Mouse (Mus musculus) urinary bladder, postnatal 10 days (tissue): ENCODE results near the gene Nmt1.

Source experiments
- DNase-seq: peaks from one replicate; pipeline ENCODE4 v3.0.0; 2022; ENCODE audit warnings: low spot score

Nmt1 gene

GRCm38 (mm10) chr11:103043982-103044381 lies 16.0 kb downstream of the Nmt1 start:
- DNase-seq: no peak

GRCm38 (mm10) chr11:103046286-103046685 lies 18.3 kb downstream of the Nmt1 start:
- DNase-seq: no peak

- DNase-seq: no peak
Measured at GRCm38 (mm10) chr11:103049611-103050010, 21.6 kb downstream of the Nmt1 start.

GRCm38 (mm10) chr11:103050153-103050552 lies 22.2 kb downstream of the Nmt1 start:
- no peak for DNase-seq

GRCm38 (mm10) chr11:103051249-103051691 lies 23.3 kb downstream of the Nmt1 start:
- DNase-seq: no peak

GRCm38 (mm10) chr11:103052078-103052477 lies 24.1 kb downstream of the Nmt1 start:
- DNase-seq: no peak

GRCm38 (mm10) chr11:103053191-103054076 lies 25.4 kb downstream of the Nmt1 start:
- DNase-seq: no peak

- no peak for DNase-seq
Measured at GRCm38 (mm10) chr11:103054798-103055197, 26.8 kb downstream of the Nmt1 start.

- DNase-seq: no peak
Measured at GRCm38 (mm10) chr11:103056636-103057035, 28.6 kb downstream of the Nmt1 start.

GRCm38 (mm10) chr11:103058499-103059085 lies 30.6 kb downstream of the Nmt1 start:
- DNase-seq: no peak

- DNase-seq: no peak
Measured at GRCm38 (mm10) chr11:103066191-103067050, 38.4 kb downstream of the Nmt1 start.

GRCm38 (mm10) chr11:103067051-103067361 lies 39.0 kb downstream of the Nmt1 start:
- DNase-seq: no peak

- no peak for DNase-seq
Measured at GRCm38 (mm10) chr11:103067457-103068001, 39.5 kb downstream of the Nmt1 start.

- DNase-seq: no peak
Measured at GRCm38 (mm10) chr11:103068272-103068671, 40.3 kb downstream of the Nmt1 start.

- no peak for DNase-seq
Measured at GRCm38 (mm10) chr11:103068884-103069283, 40.9 kb downstream of the Nmt1 start.

- DNase-seq: no peak
Measured at GRCm38 (mm10) chr11:103069731-103070130, 41.7 kb downstream of the Nmt1 start.

- no peak for DNase-seq
Measured at GRCm38 (mm10) chr11:103070322-103070880, 42.4 kb downstream of the Nmt1 start.

GRCm38 (mm10) chr11:103073671-103074070 lies 45.7 kb downstream of the Nmt1 start:
- DNase-seq: no peak

- no peak for DNase-seq
Measured at GRCm38 (mm10) chr11:103074121-103074650, 46.2 kb downstream of the Nmt1 start.

- no peak for DNase-seq
Measured at GRCm38 (mm10) chr11:103074796-103075323, 46.9 kb downstream of the Nmt1 start.

GRCm38 (mm10) chr11:103076010-103076409 lies 48.0 kb downstream of the Nmt1 start:
- no peak for DNase-seq
